Mouse (Mus musculus): Measurements from ENCODE around the gene Rev1. TPM values are rescaled to one million over a fixed set of nuclear protein-coding genes. Genes with fewer than 3 reads are reported as not detected.

Rev1 gene
- total RNA-seq, 2 experiments from 2014 or later = 19.8 to 40.1 TPM

Other genes starting within 250 kb of the Rev1 start
- 10.4 and 24.9 TPM in 2 replicates for gene Mitd1, start 239.4 kb downstream of the Rev1 start, total RNA-seq (2015; ENCODE audit: low replicate concordance)
- gene Mitd1, start 239.4 kb downstream of the Rev1 start, total RNA-seq (2017; ENCODE audit: low replicate concordance) = 6.7 and 13.4 TPM in 2 replicates
- 99.0 and 111 TPM in 2 replicates for gene Mrpl30, start 239.3 kb downstream of the Rev1 start, total RNA-seq (2015; ENCODE audit: low replicate concordance)
- gene Mrpl30, start 239.3 kb downstream of the Rev1 start, total RNA-seq (2017; ENCODE audit: low replicate concordance) = 36.2 and 43.3 TPM in 2 replicates
- gene Lyg2, start 213.3 kb downstream of the Rev1 start, total RNA-seq (2015; ENCODE audit: low replicate concordance) = 0.77 TPM in 1 of 2 replicates, not detected in the other
- not detected in 2 replicates for gene Lyg2, start 213.3 kb downstream of the Rev1 start, total RNA-seq (2017; ENCODE audit: low replicate concordance)
- not detected in 2 replicates for gene Lyg1, start 172.0 kb downstream of the Rev1 start, total RNA-seq (2015; ENCODE audit: low replicate concordance)
- gene Lyg1, start 172.0 kb downstream of the Rev1 start, total RNA-seq (2017; ENCODE audit: low replicate concordance) = not detected in 2 replicates
- 22.6 and 24.0 TPM in 2 replicates for gene Txndc9, start 131.9 kb downstream of the Rev1 start, total RNA-seq (2015; ENCODE audit: low replicate concordance)
- gene Txndc9, start 131.9 kb downstream of the Rev1 start, total RNA-seq (2017; ENCODE audit: low replicate concordance) = 24.8 and 30.1 TPM in 2 replicates
- 18.6 and 20.5 TPM in 2 replicates for gene Eif5b, start 131.8 kb downstream of the Rev1 start, total RNA-seq (2015; ENCODE audit: low replicate concordance)
- 10.6 and 20.4 TPM in 2 replicates for gene Eif5b, start 131.8 kb downstream of the Rev1 start, total RNA-seq (2017; ENCODE audit: low replicate concordance)